Mouse (Mus musculus): Measurements from ENCODE around the gene Olfml2b.

Gene Olfml2b

GRCm38 (mm10) chr1:170731865-170732595 lies 87.7 kb downstream of the Olfml2b start:
- DNase-seq (ENCODE audit: low read depth), result no peak
